Mouse (Mus musculus): ENCODE data around the gene Cacnb1. TPM values are rescaled to one million over a fixed set of nuclear protein-coding genes. Genes with fewer than 3 reads are reported as not detected.

The Cacnb1 gene
- polyA plus RNA-seq, 2 experiments = 0.38 TPM; not detected in 1

DNA sequence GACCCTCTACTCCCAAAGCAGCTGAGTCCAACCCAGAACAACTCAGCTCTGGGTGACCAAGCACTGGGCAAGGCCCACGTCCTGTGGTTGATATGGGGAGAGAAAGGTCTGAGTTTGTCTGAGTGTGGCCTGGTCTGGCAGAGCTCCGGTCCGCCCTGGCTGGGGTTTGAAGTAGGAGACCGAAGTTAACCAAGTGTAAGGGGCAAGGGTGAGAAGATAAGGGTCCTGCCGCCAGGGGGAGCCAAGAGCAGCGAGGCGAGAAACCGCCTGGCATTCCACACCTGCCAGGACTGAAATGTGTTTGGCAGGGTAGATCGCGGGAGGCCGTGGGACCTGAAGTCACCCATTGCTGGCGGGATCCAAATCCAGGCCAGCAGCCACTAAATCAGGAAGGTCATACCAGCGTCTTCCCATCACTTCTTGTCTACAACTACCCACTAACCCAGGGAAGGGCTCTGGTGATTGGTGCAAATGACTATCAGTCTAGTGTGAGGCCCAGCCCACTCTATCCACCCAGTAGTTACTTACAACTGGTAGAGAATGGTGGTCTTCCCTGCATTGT, 28.2 kb downstream of the Cacnb1 start:
- 2% methylated on average over 13 of the region's 13 CpGs for WGBS (ENCODE audit: insufficient replicate concordance)
- Histone ChIP-seq H3K4me3 (ENCODE audit: insufficient read depth in 1 of 2, low read depth in 2 of 2, low read length in 2 of 2) (peak overlapping the region; percentile 36 to 42), H3K27ac (no peak overlapping the region), H3K36me3 (replicated peaks; ENCODE audit: control insufficient read depth, insufficient read depth, low read depth) (no peaks in the 10 kb centered on the region), H3K9me3 (ENCODE audit: control insufficient read depth, low read length) (no peaks in the 10 kb centered on the region), H3K4me2 (ENCODE audit: low read depth) (peak overlapping the region; percentile 74), H3K27me3 (ENCODE audit: control insufficient read depth, insufficient read depth, low read length) (no peaks in the 10 kb centered on the region; the same call in 1 of the 2 replicates), H3K4me1 (replicated peaks; ENCODE audit: control insufficient read depth in 2 of 2, insufficient read depth in 2 of 2, low read length in 1 of 2) (peaks cover under 1 to 17% of the 10 kb centered on the region in 2 experiments; a peak in 3 of 4 replicates), H3K9ac (replicated peaks) (no peak overlapping the region)
- peak; percentile 63 for ATAC-seq (ENCODE audit: insufficient read depth)
- peak in 2 of 3 experiments; percentile 47 to 55 for DNase-seq (ENCODE audit: low read depth in 3 of 3, low spot score in 3 of 3)
- TF ChIP-seq EP300 (IDR thresholded peaks at IDR 0.05; ENCODE audit: low read depth) = no peak
- TF ChIP-seq CTCF (IDR thresholded peaks at IDR 0.05; ENCODE audit: low read depth) = peak; percentile 94

DNA sequence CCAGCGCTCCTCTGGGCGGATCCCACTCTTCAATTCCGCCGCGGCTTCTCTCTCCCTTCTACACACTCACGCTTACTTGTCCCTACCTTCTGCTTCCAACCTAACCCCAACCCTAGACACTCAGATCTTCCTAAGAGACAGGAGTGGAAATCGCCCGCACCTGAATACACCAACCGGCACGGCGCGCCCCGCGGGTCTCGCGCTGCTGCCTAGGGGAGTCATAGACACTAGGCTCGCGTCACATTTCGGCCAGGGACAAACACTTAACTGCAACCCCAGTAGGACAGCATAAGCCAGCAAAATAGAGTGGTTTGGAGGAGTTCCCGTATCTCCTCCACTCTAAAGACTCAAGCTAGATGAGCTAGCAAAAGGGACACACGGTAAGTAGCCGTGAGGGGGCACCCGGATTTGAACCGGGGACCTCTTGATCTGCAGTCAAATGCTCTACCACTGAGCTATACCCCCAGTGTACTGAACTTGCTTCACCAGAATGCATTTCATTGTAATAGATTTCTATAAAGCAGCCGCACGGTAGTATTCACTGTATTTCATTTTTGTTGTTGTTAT, 34.2 kb downstream of the Cacnb1 start:
- Histone ChIP-seq H3K9ac (replicated peaks) (peak overlapping the region; percentile 73), H3K4me3 (ENCODE audit: insufficient read depth in 1 of 2, low read depth in 2 of 2, low read length in 2 of 2) (peak overlapping the region; percentile 88 to 93), H3K27ac (peak overlapping the region; percentile 83), H3K27me3 (ENCODE audit: control insufficient read depth, insufficient read depth, low read length) (peaks cover 24% of the 10 kb centered on the region), H3K9me3 (ENCODE audit: control insufficient read depth, low read length) (no peaks in the 10 kb centered on the region), H3K4me2 (ENCODE audit: low read depth) (peak overlapping the region; percentile 84), H3K4me1 (replicated peaks; ENCODE audit: control insufficient read depth in 2 of 2, insufficient read depth in 2 of 2, low read length in 1 of 2) (peaks cover 2 to 5% of the 10 kb centered on the region in 2 experiments; a peak in 3 of 4 replicates), H3K36me3 (replicated peaks; ENCODE audit: control insufficient read depth, insufficient read depth, low read depth) (no peaks in the 10 kb centered on the region)
- TF ChIP-seq CTCF (IDR thresholded peaks at IDR 0.05; ENCODE audit: low read depth) = no peak
- no peak for TF ChIP-seq EP300 (IDR thresholded peaks at IDR 0.05; ENCODE audit: low read depth)
- ATAC-seq (ENCODE audit: insufficient read depth) = peak; percentile 82
- DNase-seq (ENCODE audit: low read depth in 3 of 3, low spot score in 3 of 3) = peak; percentile 75 to 79 (median 76)
- WGBS (ENCODE audit: insufficient replicate concordance) = under 1% methylated on average over 26 of the region's 26 CpGs

DNA sequence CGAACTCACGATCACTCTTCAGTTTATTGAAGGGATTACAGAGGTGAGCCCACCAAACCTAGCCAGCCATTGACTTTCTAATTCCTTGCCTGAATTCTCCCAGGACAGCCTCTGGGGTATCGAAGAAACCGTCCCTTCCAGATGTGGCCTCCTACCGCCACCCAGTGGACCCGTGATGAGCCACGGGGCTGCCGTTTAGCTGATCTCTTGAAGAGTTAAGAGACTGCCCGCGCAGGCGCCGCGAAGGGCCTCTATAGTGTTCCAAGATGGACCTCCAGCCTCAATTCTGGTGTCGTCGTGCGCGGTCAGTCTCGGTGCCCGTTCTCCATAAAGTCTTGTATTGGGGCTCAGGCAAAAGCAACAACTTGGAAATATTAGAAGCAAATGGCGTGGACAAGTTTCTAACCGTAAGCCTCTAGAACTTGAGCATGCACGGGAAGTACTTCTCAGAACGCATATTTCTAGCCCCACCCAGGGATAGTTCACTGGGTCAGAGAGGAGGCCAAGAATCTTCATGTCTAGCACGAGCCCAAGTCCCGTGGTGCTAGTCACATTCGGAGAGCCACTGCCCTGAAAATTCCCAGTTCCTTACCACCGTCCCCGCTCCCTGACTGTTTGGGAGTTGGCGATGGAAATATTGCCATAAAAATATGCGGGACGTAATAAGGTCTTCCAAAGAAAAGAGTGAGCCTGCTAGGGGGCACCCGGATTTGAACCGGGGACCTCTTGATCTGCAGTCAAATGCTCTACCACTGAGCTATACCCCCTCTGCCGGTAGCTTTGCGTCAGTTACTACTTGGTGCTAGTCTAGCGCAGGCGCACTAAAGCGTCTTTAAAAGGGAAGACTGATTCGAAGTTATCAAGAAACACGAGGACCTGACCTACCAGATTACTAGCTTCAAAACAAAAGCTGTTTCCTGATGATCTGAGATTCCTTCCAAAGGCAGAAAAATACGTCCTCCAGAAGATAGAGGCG, 35.0 kb downstream of the Cacnb1 start:
- DNase-seq (ENCODE audit: low read depth in 3 of 3, low spot score in 3 of 3) (peak; percentile 77 to 88 (median 79)), ATAC-seq (ENCODE audit: insufficient read depth) (peak; percentile 82)
- peak overlapping the region; percentile 88 to 93 for H3K4me3 ChIP-seq (ENCODE audit: insufficient read depth in 1 of 2, low read depth in 2 of 2, low read length in 2 of 2)
- peaks cover 24% of the 10 kb centered on the region for H3K27me3 ChIP-seq (ENCODE audit: control insufficient read depth, insufficient read depth, low read length)
- H3K36me3 ChIP-seq (replicated peaks; ENCODE audit: control insufficient read depth, insufficient read depth, low read depth) = no peaks in the 10 kb centered on the region
- peak overlapping the region; percentile 84 for H3K4me2 ChIP-seq (ENCODE audit: low read depth)
- H3K4me1 ChIP-seq (replicated peaks; ENCODE audit: control insufficient read depth in 2 of 2, insufficient read depth in 2 of 2, low read length in 1 of 2) = peaks cover 2 to 5% of the 10 kb centered on the region in 2 experiments; a peak in 3 of 4 replicates
- WGBS (ENCODE audit: insufficient replicate concordance) = under 1% methylated on average over 42 of the region's 42 CpGs
- H3K9me3 ChIP-seq (ENCODE audit: control insufficient read depth, low read length) = no peaks in the 10 kb centered on the region
- peak overlapping the region; percentile 73 for H3K9ac ChIP-seq (replicated peaks)
- peak overlapping the region; percentile 83 for H3K27ac ChIP-seq
- peak; percentile 88 for TF ChIP-seq CTCF (IDR thresholded peaks at IDR 0.05; ENCODE audit: low read depth)
- peak; percentile 30 for TF ChIP-seq EP300 (IDR thresholded peaks at IDR 0.05; ENCODE audit: low read depth)

DNA sequence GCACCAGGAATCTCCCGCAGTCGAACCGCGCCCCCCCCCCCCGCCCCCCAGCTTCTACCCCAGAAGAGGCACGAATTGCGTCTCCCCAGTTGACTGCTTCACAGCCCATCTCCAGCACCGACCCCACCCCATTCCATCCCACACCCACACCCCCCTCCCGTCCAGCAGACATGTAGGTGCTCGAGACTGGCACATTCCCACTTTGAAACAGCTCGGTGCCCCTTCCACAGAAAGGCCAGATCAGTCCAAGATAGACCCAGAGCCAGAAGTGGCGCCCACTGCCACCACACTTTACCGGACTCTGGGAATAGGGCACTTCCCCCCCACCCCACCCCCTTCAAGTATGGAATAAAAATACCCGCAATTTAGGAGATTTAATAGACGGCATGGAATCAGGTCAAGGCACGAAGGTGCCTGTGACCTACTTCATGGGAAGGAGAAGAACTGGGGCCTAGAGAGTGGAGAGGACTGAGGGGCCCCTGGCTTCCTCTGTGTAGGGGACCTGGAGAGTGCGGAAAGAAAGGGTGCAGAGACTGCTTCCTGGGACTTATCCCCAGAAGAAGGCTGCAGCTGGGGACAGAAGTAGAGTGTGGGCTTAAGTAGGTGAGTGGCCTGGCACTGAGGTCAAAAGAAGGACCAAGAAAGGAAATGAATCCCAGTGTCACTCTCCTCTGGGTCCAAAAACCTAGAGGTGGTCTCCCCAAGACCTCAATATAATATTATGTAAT, 35.9 kb downstream of the Cacnb1 start:
- 25% methylated on average over 17 of the region's 17 CpGs for WGBS (ENCODE audit: insufficient replicate concordance)
- Histone ChIP-seq H3K4me2 (ENCODE audit: low read depth) (peak overlapping the region; percentile 84), H3K4me3 (ENCODE audit: insufficient read depth in 1 of 2, low read depth in 2 of 2, low read length in 2 of 2) (peak overlapping the region in 1 of 2 experiments; percentile 93; a peak in 2 of 4 replicates), H3K27me3 (ENCODE audit: control insufficient read depth, insufficient read depth, low read length) (peaks cover 24% of the 10 kb centered on the region), H3K9ac (replicated peaks) (no peak overlapping the region), H3K27ac (no peak overlapping the region), H3K36me3 (replicated peaks; ENCODE audit: control insufficient read depth, insufficient read depth, low read depth) (no peaks in the 10 kb centered on the region), H3K9me3 (ENCODE audit: control insufficient read depth, low read length) (no peaks in the 10 kb centered on the region), H3K4me1 (replicated peaks; ENCODE audit: control insufficient read depth in 2 of 2, insufficient read depth in 2 of 2, low read length in 1 of 2) (peaks cover 2 to 5% of the 10 kb centered on the region in 2 experiments; a peak in 3 of 4 replicates)
- TF ChIP-seq CTCF (IDR thresholded peaks at IDR 0.05; ENCODE audit: low read depth) = no peak
- no peak for TF ChIP-seq EP300 (IDR thresholded peaks at IDR 0.05; ENCODE audit: low read depth)
- ATAC-seq (ENCODE audit: insufficient read depth) (no peak), DNase-seq (ENCODE audit: low read depth in 3 of 3, low spot score in 3 of 3) (no peak)

Measured in liver, embryonic 14.5 days (tissue).